7 mouse cellular contexts compared by ENCODE assay signal in genomic region chr17:46298220-46298913, GRCm38 (mm10). TPM values are rescaled to one million over a fixed set of nuclear protein-coding genes. Genes with fewer than 3 reads are reported as not detected.
A peak's percentile ranks its signal among the peaks of the same experiment; 100 is the strongest.
DNase-seq lines count a peak whose midpoint lies in the region; ATAC-seq and TF ChIP-seq lines count a peak whose summit lies in the region.

No protein-coding gene starts in this region.

- peaks cover 78% of the 10 kb centered on the region for H3K27me3 ChIP-seq in embryonic facial prominence, embryonic 10.5 days (replicated peaks; ENCODE audit: low read depth, poor library complexity, severe bottlenecking)
- peaks cover 84% of the 10 kb centered on the region for H3K27me3 ChIP-seq in limb, embryonic 10.5 days (ENCODE audit: low read depth, poor library complexity, severe bottlenecking)
- peaks cover 64% of the 10 kb centered on the region for H3K27me3 ChIP-seq in midbrain, embryonic 13.5 days
- peaks cover 34% of the 10 kb centered on the region for H3K27me3 ChIP-seq in small intestine, adult 2 months (ENCODE audit: control insufficient read depth, insufficient read depth, low read length)

- peak overlapping the region; percentile 99 for H3K4me2 ChIP-seq in midbrain, embryonic 13.5 days (replicated peaks)

- WGBS in embryonic facial prominence, embryonic 10.5 days = under 1% methylated on average over 48 of the region's 48 CpGs
- under 1% methylated on average over 48 of the region's 48 CpGs for WGBS in limb, embryonic 10.5 days
- WGBS in midbrain, embryonic 13.5 days = under 1% methylated on average over 47 of the region's 48 CpGs
- WGBS in small intestine, adult 2 months = 1% methylated on average over 47 of the region's 48 CpGs

- no peak for TF ChIP-seq POLR2A in small intestine, adult 2 months (IDR thresholded peaks at IDR 0.05; ENCODE audit: low read depth, low read length)

- no peaks in the 10 kb centered on the region for H3K9me3 ChIP-seq in embryonic facial prominence, embryonic 10.5 days
- no peaks in the 10 kb centered on the region for H3K9me3 ChIP-seq in limb, embryonic 10.5 days (replicated peaks)
- H3K9me3 ChIP-seq in midbrain, embryonic 13.5 days = no peaks in the 10 kb centered on the region

- peak overlapping the region; percentile 80 for H3K9ac ChIP-seq in midbrain, embryonic 13.5 days (replicated peaks)

- peak; percentile 86 for ATAC-seq in midbrain, embryonic 13.5 days

- peak overlapping the region; percentile 72 for H3K4me3 ChIP-seq in embryonic facial prominence, embryonic 10.5 days
- peak overlapping the region; percentile 69 for H3K4me3 ChIP-seq in limb, embryonic 10.5 days
- peak overlapping the region; percentile 75 for H3K4me3 ChIP-seq in midbrain, embryonic 13.5 days (replicated peaks)
- H3K4me3 ChIP-seq in small intestine, adult 2 months (ENCODE audit: low read depth, low read length) = peak overlapping the region; percentile 56

- H3K4me1 ChIP-seq in embryonic facial prominence, embryonic 10.5 days = peaks cover 28% of the 10 kb centered on the region
- peaks cover 28% of the 10 kb centered on the region for H3K4me1 ChIP-seq in limb, embryonic 10.5 days
- H3K4me1 ChIP-seq in midbrain, embryonic 13.5 days (replicated peaks) = peaks cover 19% of the 10 kb centered on the region
- H3K4me1 ChIP-seq in small intestine, adult 2 months (ENCODE audit: control insufficient read depth, insufficient read depth, insufficient read length, low read length) = peaks cover 14% of the 10 kb centered on the region

- TF ChIP-seq CTCF in small intestine, adult 2 months (IDR thresholded peaks at IDR 0.05; ENCODE audit: extremely low read depth, insufficient read length, insufficient replicate concordance, low read depth, low read length) = peak; percentile 82

- peak overlapping the region; percentile 66; the same call in 1 of the 2 replicates for H3K27ac ChIP-seq in embryonic facial prominence, embryonic 10.5 days (replicated peaks)
- H3K27ac ChIP-seq in limb, embryonic 10.5 days = peak overlapping the region; percentile 64
- peak overlapping the region; percentile 68 for H3K27ac ChIP-seq in midbrain, embryonic 13.5 days
- no peak overlapping the region for H3K27ac ChIP-seq in small intestine, adult 2 months (ENCODE audit: insufficient read depth, low read depth, low read length)

- no peaks in the 10 kb centered on the region for H3K36me3 ChIP-seq in embryonic facial prominence, embryonic 10.5 days (replicated peaks)
- H3K36me3 ChIP-seq in limb, embryonic 10.5 days = no peaks in the 10 kb centered on the region
- peaks cover 15% of the 10 kb centered on the region for H3K36me3 ChIP-seq in midbrain, embryonic 13.5 days
- 0 out of 2 replicates have a peak, but pooled peaks cover 2% of the 10 kb centered on the region for H3K36me3 ChIP-seq in small intestine, adult 2 months (ENCODE audit: control insufficient read depth, insufficient read depth, low read length)

- peak; percentile 92 for DNase-seq in adrenal gland, postnatal 10 days
- DNase-seq in embryonic facial prominence, embryonic 10.5 days (ENCODE audit: low spot score) = peak; percentile 91
- peak; percentile 97 for DNase-seq in heart, adult 11 months
- DNase-seq in kidney, adult 11 months = peak; percentile 73
- peak; percentile 92 for DNase-seq in limb, embryonic 10.5 days (ENCODE audit: low spot score)

RNA-seq across cellular contexts. Expression of gene Dlk2, which starts 1.1 kb away (rescaled TPM):
- 1 to 10 TPM in 1 of 2 experiments, under 1 TPM in 1; 0.78 to 1.3 TPM for total RNA-seq in adrenal gland, postnatal 10 days (2021)
- polyA plus RNA-seq in embryonic facial prominence, embryonic 10.5 days (2016; fragmentation: Nextera tagmentation; extraction: Ambion mirVana) = 1.5 and 2.0 TPM in 2 replicates
- polyA plus RNA-seq in limb, embryonic 10.5 days (2016; fragmentation: Nextera tagmentation; extraction: Ambion mirVana) = 0.65 and 1.3 TPM in 2 replicates
- polyA plus RNA-seq in midbrain, embryonic 13.5 days (2015; fragmentation: Nextera tagmentation; extraction: Ambion mirVana) = 7.3 and 7.5 TPM in 2 replicates
- 0.27 and 1.0 TPM in 2 replicates for polyA plus RNA-seq in small intestine, adult 2 months (2012; rRNA removed)

RNA-seq across cellular contexts. Expression of gene Tjap1, which starts 15.5 kb away (rescaled TPM):
- 10 to 100 TPM; 42.0 to 52.6 TPM for total RNA-seq in adrenal gland, postnatal 10 days (2021)
- 60.2 and 62.6 TPM in 2 replicates for polyA plus RNA-seq in embryonic facial prominence, embryonic 10.5 days (2016; fragmentation: Nextera tagmentation; extraction: Ambion mirVana)
- polyA plus RNA-seq in limb, embryonic 10.5 days (2016; fragmentation: Nextera tagmentation; extraction: Ambion mirVana) = 60.3 and 61.2 TPM in 2 replicates
- polyA plus RNA-seq in midbrain, embryonic 13.5 days (2015; fragmentation: Nextera tagmentation; extraction: Ambion mirVana) = 31.3 and 37.2 TPM in 2 replicates
- 43.4 and 89.2 TPM in 2 replicates for polyA plus RNA-seq in small intestine, adult 2 months (2012; rRNA removed)

RNA-seq across cellular contexts. Expression of gene Abcc10, which starts 29.8 kb away (rescaled TPM):
- 10 to 100 TPM in 1 of 2 experiments, 1 to 10 TPM in 1; 8.2 to 14.2 TPM for total RNA-seq in adrenal gland, postnatal 10 days (2021)
- polyA plus RNA-seq in embryonic facial prominence, embryonic 10.5 days (2016; fragmentation: Nextera tagmentation; extraction: Ambion mirVana) = 6.3 and 6.6 TPM in 2 replicates
- polyA plus RNA-seq in limb, embryonic 10.5 days (2016; fragmentation: Nextera tagmentation; extraction: Ambion mirVana) = 4.5 and 5.7 TPM in 2 replicates
- 9.1 and 9.8 TPM in 2 replicates for polyA plus RNA-seq in midbrain, embryonic 13.5 days (2015; fragmentation: Nextera tagmentation; extraction: Ambion mirVana)
- polyA plus RNA-seq in small intestine, adult 2 months (2012; rRNA removed) = 28.7 and 37.5 TPM in 2 replicates

RNA-seq across cellular contexts. Expression of gene Lrrc73, which starts 45.0 kb away (rescaled TPM):
- 1 to 10 TPM; 3.4 to 3.8 TPM for total RNA-seq in adrenal gland, postnatal 10 days (2021)
- 0.67 and 0.86 TPM in 2 replicates for polyA plus RNA-seq in embryonic facial prominence, embryonic 10.5 days (2016; fragmentation: Nextera tagmentation; extraction: Ambion mirVana)
- 0.25 and 0.44 TPM in 2 replicates for polyA plus RNA-seq in limb, embryonic 10.5 days (2016; fragmentation: Nextera tagmentation; extraction: Ambion mirVana)
- polyA plus RNA-seq in midbrain, embryonic 13.5 days (2015; fragmentation: Nextera tagmentation; extraction: Ambion mirVana) = 7.5 and 8.2 TPM in 2 replicates
- polyA plus RNA-seq in small intestine, adult 2 months (2012; rRNA removed) = 1.9 and 2.8 TPM in 2 replicates

RNA-seq across cellular contexts. Expression of gene Yipf3, which starts 50.5 kb away (rescaled TPM):
- 100 to 1,000 TPM; 105 to 121 TPM for total RNA-seq in adrenal gland, postnatal 10 days (2021)
- 66.6 and 70.6 TPM in 2 replicates for polyA plus RNA-seq in embryonic facial prominence, embryonic 10.5 days (2016; fragmentation: Nextera tagmentation; extraction: Ambion mirVana)
- 73.0 and 81.9 TPM in 2 replicates for polyA plus RNA-seq in limb, embryonic 10.5 days (2016; fragmentation: Nextera tagmentation; extraction: Ambion mirVana)
- polyA plus RNA-seq in midbrain, embryonic 13.5 days (2015; fragmentation: Nextera tagmentation; extraction: Ambion mirVana) = 87.3 and 91.6 TPM in 2 replicates
- 120 and 305 TPM in 2 replicates for polyA plus RNA-seq in small intestine, adult 2 months (2012; rRNA removed)
